Mouse (Mus musculus): Measurements from ENCODE around the gene Scfd2. TPM values are rescaled to one million over a fixed set of nuclear protein-coding genes. Genes with fewer than 3 reads are reported as not detected.
A peak's percentile ranks its signal among the peaks of the same experiment; 100 is the strongest.

Gene Scfd2
- polyA plus RNA-seq, 1 experiment from 2014 or later = 18.1 TPM

DNA sequence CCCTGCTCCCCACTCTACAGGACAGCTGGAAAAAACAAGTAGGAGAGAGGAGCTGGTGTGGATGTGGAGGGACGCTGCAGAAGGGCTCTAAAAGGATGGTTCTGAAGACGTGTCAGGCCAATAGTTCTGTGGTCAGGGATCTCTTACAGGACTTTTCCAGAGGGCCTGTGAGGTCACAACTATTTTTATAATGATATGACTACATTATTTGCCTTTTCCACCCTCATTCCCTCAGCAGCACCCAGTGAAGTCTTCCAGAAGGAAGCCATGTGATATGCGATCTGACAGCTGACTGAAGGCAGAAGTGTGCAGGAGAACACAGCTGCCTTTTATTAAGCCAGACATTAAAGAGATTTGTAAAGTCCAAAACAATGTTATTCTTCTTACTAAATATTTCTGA lies 85.7 kb downstream of the Scfd2 start:
- Histone ChIP-seq H3K27me3 (ENCODE audit: control insufficient read depth, insufficient read depth, low read depth, low read length) (no peaks in the 10 kb centered on the region), H3K4me1 (ENCODE audit: control insufficient read depth, insufficient read depth, low read length) (no peaks in the 10 kb centered on the region), H3K27ac (ENCODE audit: low read length) (no peak overlapping the region), H3K4me2 (ENCODE audit: low read length) (no peak overlapping the region), H3K9ac (ENCODE audit: low read depth, low read length) (no peak overlapping the region), H3K9me3 (replicated peaks; ENCODE audit: control insufficient read depth, low read length, poor library complexity, severe bottlenecking) (no peaks in the 10 kb centered on the region), H3K4me3 (ENCODE audit: low read depth, low read length) (no peak overlapping the region), H3K36me3 (ENCODE audit: control insufficient read depth, insufficient read depth, low read length) (no peaks in the 10 kb centered on the region)
- ATAC-seq = no peak
- WGBS = 88% methylated on average over 3 of the region's 3 CpGs

DNA sequence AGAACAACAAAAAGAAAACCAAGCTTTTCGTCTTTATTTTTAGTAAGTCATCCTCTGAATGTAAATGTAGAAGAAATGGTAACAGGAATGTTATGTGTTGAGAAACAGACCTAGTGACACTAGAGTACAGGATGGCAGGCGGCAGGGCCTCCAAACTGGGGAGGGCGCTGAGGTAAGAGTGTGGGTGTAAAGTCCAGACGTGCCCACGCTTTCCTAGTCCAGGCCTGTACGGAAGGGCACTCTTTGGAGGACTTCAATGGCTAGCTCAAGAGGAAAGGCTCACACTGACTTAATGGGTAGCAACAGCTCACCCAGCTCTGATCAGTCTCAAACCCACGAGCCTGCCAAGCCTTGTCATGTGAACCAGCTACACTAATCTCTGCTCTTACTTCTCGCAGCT lies 93.2 kb downstream of the Scfd2 start:
- WGBS = 86% methylated on average over 8 of the region's 8 CpGs
- no peak for ATAC-seq

DNA sequence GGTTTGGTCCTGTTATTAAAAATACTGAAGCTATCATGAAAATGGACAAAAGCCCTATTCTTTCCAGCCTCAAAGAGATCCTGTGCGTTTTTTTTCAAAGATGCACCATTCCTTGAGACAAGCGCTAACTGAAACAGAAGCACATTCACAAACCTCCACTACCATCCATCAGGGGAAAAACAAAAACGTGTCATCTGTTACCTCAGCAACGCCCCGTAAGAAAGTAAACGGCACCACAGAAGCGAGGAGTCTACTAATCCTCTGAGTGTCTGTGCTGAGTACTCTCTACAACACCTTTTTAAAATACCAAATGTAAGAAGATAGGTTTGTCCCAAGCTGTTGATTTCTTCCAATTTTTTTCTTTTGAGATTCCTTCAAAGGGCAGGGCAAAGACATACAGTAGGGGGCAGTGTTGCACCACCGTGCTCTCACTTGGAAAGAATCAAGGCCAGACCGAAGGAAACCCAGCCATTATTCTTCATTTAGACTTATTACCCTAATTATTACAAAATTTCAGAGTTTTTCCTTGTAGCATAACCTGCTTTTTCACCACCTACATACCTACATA lies 97.9 kb downstream of the Scfd2 start:
- Histone ChIP-seq H3K9me3 (replicated peaks; ENCODE audit: control insufficient read depth, low read length, poor library complexity, severe bottlenecking) (no peaks in the 10 kb centered on the region), H3K27me3 (ENCODE audit: control insufficient read depth, insufficient read depth, low read depth, low read length) (peaks cover 8% of the 10 kb centered on the region), H3K27ac (ENCODE audit: low read length) (no peak overlapping the region), H3K4me2 (ENCODE audit: low read length) (peak overlapping the region; percentile 36), H3K4me1 (ENCODE audit: control insufficient read depth, insufficient read depth, low read length) (peaks cover 3% of the 10 kb centered on the region; the same call in 1 of the 2 replicates), H3K4me3 (ENCODE audit: low read depth, low read length) (no peak overlapping the region), H3K9ac (ENCODE audit: low read depth, low read length) (no peak overlapping the region), H3K36me3 (ENCODE audit: control insufficient read depth, insufficient read depth, low read length) (no peaks in the 10 kb centered on the region)
- 17% methylated on average over 9 of the region's 9 CpGs for WGBS
- no peak for ATAC-seq

More for the DNA sequence above, 93.2 kb downstream of the Scfd2 start:
- H3K9me3 ChIP-seq (replicated peaks; ENCODE audit: control insufficient read depth, low read length, poor library complexity, severe bottlenecking) = no peaks in the 10 kb centered on the region
- H3K4me2 ChIP-seq (ENCODE audit: low read length) = no peak overlapping the region
- no peaks in the 10 kb centered on the region for H3K36me3 ChIP-seq (ENCODE audit: control insufficient read depth, insufficient read depth, low read length)
- H3K27ac ChIP-seq (ENCODE audit: low read length) = no peak overlapping the region
- H3K4me1 ChIP-seq (ENCODE audit: control insufficient read depth, insufficient read depth, low read length) = no peaks in the 10 kb centered on the region
- no peak overlapping the region for H3K9ac ChIP-seq (ENCODE audit: low read depth, low read length)
- H3K27me3 ChIP-seq (ENCODE audit: control insufficient read depth, insufficient read depth, low read depth, low read length) = no peaks in the 10 kb centered on the region
- no peak overlapping the region for H3K4me3 ChIP-seq (ENCODE audit: low read depth, low read length)

DNA sequence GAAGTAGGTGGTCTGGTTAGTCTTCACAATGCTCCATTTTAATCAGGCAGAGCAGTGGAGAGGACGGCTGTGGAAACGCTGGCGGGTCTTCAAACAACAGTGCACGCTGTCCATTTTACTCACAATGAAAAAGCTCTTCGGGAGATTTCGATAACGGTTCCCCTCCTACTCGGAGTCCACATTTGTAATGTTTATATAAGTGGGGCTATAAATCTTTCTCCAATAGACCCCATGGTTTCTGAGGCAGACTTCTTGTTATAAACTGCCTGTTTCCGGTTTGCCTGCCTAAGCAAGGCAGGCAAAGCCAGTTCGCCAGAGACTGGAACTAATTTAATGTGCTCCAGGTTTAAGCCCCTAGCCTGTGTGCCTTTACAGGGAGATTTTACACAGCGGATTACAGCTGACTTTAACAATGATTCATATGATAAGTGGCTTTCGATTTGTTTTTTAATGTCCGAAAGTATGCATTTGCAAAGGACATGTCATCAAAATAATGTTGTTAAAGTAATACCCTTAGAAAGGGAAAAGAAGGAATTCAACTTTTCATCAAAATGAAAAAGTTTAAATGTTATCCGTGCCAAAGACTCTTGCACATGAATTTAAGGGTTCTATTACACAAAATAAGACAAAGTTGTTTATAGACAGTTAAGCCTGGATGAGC lies 98.5 kb downstream of the Scfd2 start:
- Histone ChIP-seq H3K27ac (ENCODE audit: low read length) (peak overlapping the region; percentile 46; the same call in 1 of the 2 replicates), H3K4me1 (ENCODE audit: control insufficient read depth, insufficient read depth, low read length) (peaks cover 3% of the 10 kb centered on the region; the same call in 1 of the 2 replicates), H3K36me3 (ENCODE audit: control insufficient read depth, insufficient read depth, low read length) (no peaks in the 10 kb centered on the region), H3K9ac (ENCODE audit: low read depth, low read length) (no peak overlapping the region), H3K4me3 (ENCODE audit: low read depth, low read length) (peak overlapping the region; percentile 22), H3K9me3 (replicated peaks; ENCODE audit: control insufficient read depth, low read length, poor library complexity, severe bottlenecking) (no peaks in the 10 kb centered on the region), H3K27me3 (ENCODE audit: control insufficient read depth, insufficient read depth, low read depth, low read length) (peaks cover 8% of the 10 kb centered on the region), H3K4me2 (ENCODE audit: low read length) (peak overlapping the region; percentile 48)
- ATAC-seq = no peak
- 17% methylated on average over 14 of the region's 14 CpGs for WGBS

DNA sequence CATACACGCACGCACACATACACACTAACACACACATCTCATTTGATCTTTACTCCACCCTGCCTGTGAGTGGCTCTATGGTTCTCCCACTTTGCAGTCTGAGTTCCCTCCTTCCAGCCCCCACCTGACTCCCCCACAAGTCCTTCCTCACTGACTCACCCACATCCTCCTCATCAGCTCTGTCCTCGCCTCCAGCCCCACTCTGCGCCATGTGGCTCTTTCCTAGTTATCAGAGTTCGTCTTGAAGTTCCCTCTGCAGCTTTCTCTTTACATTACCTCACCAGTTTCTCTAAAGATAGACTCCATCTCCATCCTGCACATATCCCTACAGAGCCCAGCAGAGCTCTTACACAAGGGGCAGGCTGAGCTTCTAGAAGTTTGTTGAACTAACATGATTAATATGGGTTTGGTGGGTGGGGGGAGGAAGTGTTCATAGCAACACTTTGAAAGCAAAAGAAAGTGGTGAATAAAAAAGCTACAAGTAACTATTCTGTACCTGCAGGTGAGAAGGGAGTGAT lies 110.9 kb downstream of the Scfd2 start:
- Histone ChIP-seq H3K9ac (ENCODE audit: low read depth, low read length) (no peak overlapping the region), H3K4me2 (ENCODE audit: low read length) (no peak overlapping the region), H3K36me3 (ENCODE audit: control insufficient read depth, insufficient read depth, low read length) (no peaks in the 10 kb centered on the region), H3K27me3 (ENCODE audit: control insufficient read depth, insufficient read depth, low read depth, low read length) (no peaks in the 10 kb centered on the region), H3K27ac (ENCODE audit: low read length) (no peak overlapping the region), H3K9me3 (replicated peaks; ENCODE audit: control insufficient read depth, low read length, poor library complexity, severe bottlenecking) (no peaks in the 10 kb centered on the region), H3K4me1 (ENCODE audit: control insufficient read depth, insufficient read depth, low read length) (no peaks in the 10 kb centered on the region), H3K4me3 (ENCODE audit: low read depth, low read length) (no peak overlapping the region)
- no peak; the same call in 1 of the 2 replicates for ATAC-seq
- 90% methylated on average over 5 of the region's 5 CpGs for WGBS

DNA sequence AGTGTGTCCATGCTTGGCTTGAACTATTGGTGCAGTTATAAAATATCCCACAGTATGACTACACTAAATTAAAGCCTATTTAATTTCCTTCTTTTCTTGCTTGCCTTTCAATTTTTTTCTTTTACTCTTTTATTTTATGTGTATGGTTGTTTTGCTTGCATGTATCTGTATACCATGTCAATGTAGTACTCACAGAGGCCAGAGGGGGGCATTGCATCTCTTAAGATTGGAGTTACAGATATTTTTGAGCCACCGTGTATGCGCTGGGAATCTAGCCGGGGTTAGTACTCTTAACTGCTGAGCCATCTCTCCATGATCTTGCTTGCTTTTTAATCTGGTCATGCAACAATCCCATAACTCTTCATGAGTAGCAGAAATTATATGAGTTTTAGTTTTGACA lies 119.0 kb downstream of the Scfd2 start:
- H3K9me3 ChIP-seq (replicated peaks; ENCODE audit: control insufficient read depth, low read length, poor library complexity, severe bottlenecking) = no peaks in the 10 kb centered on the region
- no peaks in the 10 kb centered on the region for H3K36me3 ChIP-seq (ENCODE audit: control insufficient read depth, insufficient read depth, low read length)
- H3K27me3 ChIP-seq (ENCODE audit: control insufficient read depth, insufficient read depth, low read depth, low read length) = no peaks in the 10 kb centered on the region
- no peak for ATAC-seq
- H3K4me3 ChIP-seq (ENCODE audit: low read depth, low read length) = no peak overlapping the region
- WGBS = 97% methylated on average over 3 of the region's 3 CpGs
- no peak overlapping the region for H3K9ac ChIP-seq (ENCODE audit: low read depth, low read length)
- H3K27ac ChIP-seq (ENCODE audit: low read length) = no peak overlapping the region
- H3K4me1 ChIP-seq (ENCODE audit: control insufficient read depth, insufficient read depth, low read length) = no peaks in the 10 kb centered on the region
- no peak overlapping the region for H3K4me2 ChIP-seq (ENCODE audit: low read length)

DNA sequence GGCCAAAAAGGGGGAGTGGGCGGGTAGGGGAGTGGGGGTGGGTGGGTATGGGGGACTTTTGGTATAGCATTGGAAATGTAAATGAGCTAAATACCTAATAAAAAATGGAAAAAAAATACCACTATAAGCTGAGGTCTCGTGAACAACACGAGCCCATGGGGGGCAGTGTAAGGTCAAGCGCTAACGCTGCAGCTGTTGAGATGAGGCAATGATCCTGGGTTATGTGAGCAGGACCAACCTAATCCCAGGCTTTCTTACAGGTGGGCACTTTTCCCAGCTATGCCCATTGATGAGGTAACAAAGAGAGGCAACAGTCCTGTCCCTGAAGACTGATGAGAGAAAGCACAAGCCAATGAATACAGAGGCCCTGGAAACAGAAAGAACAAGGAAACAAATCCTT lies 126.7 kb downstream of the Scfd2 start:
- H3K27ac ChIP-seq (ENCODE audit: low read length) = no peak overlapping the region
- H3K9me3 ChIP-seq (replicated peaks; ENCODE audit: control insufficient read depth, low read length, poor library complexity, severe bottlenecking) = no peaks in the 10 kb centered on the region
- no peak overlapping the region for H3K4me2 ChIP-seq (ENCODE audit: low read length)
- no peak for ATAC-seq
- no peak overlapping the region for H3K4me3 ChIP-seq (ENCODE audit: low read depth, low read length)
- WGBS = 87% methylated on average over 4 of the region's 5 CpGs
- H3K36me3 ChIP-seq (ENCODE audit: control insufficient read depth, insufficient read depth, low read length) = no peaks in the 10 kb centered on the region
- no peak overlapping the region for H3K9ac ChIP-seq (ENCODE audit: low read depth, low read length)
- no peaks in the 10 kb centered on the region for H3K27me3 ChIP-seq (ENCODE audit: control insufficient read depth, insufficient read depth, low read depth, low read length)
- no peaks in the 10 kb centered on the region for H3K4me1 ChIP-seq (ENCODE audit: control insufficient read depth, insufficient read depth, low read length)

DNA sequence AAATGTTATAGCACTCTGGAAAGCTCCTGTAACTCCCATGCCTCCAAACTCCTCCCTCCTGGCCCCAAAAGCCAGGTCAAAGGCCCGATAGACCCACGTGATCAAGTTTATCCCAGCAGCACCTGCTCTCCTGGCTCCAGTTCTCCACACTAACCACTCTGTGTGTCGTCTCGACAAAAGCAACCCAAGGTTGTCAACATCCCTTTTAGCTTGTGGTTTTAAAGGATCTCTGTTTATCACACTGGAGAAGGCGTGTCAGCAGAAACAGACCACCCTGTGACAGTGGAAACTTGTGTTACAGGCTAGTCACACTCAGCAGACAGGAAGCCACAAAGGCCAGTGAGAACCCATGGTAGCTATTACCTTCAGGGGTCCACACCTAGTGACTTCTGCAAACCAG lies 127.5 kb downstream of the Scfd2 start:
- WGBS = 85% methylated on average over 5 of the region's 5 CpGs

DNA sequence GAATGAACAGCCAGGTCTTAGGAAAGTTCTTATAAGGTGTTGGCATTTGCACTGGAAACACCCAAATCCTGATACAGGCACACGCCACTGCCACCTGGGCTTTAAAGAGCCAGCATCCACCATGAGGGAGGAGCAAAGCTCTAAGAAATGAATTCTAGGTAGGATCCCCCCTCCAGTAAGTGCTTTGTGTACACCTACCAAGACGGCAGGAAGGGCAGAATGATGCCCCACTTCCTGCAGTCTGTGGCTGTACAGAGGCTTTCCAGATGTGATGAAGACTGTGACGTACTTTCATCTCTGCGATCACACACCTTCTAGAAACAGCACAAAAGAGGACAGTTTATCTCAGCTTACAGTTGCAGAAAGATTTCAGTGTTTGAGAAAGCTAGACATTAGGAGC lies 128.9 kb downstream of the Scfd2 start:
- ATAC-seq = no peak
- H3K9ac ChIP-seq (ENCODE audit: low read depth, low read length) = no peak overlapping the region
- WGBS = 84% methylated on average over 4 of the region's 4 CpGs
- H3K9me3 ChIP-seq (replicated peaks; ENCODE audit: control insufficient read depth, low read length, poor library complexity, severe bottlenecking) = no peaks in the 10 kb centered on the region
- no peak overlapping the region for H3K27ac ChIP-seq (ENCODE audit: low read length)
- H3K27me3 ChIP-seq (ENCODE audit: control insufficient read depth, insufficient read depth, low read depth, low read length) = no peaks in the 10 kb centered on the region
- H3K4me2 ChIP-seq (ENCODE audit: low read length) = no peak overlapping the region
- no peaks in the 10 kb centered on the region for H3K4me1 ChIP-seq (ENCODE audit: control insufficient read depth, insufficient read depth, low read length)
- no peaks in the 10 kb centered on the region for H3K36me3 ChIP-seq (ENCODE audit: control insufficient read depth, insufficient read depth, low read length)
- no peak overlapping the region for H3K4me3 ChIP-seq (ENCODE audit: low read depth, low read length)

More for the DNA sequence above, 127.5 kb downstream of the Scfd2 start:
- Histone ChIP-seq H3K36me3 (ENCODE audit: control insufficient read depth, insufficient read depth, low read length) (no peaks in the 10 kb centered on the region), H3K27me3 (ENCODE audit: control insufficient read depth, insufficient read depth, low read depth, low read length) (no peaks in the 10 kb centered on the region), H3K4me1 (ENCODE audit: control insufficient read depth, insufficient read depth, low read length) (no peaks in the 10 kb centered on the region), H3K27ac (ENCODE audit: low read length) (no peak overlapping the region), H3K9me3 (replicated peaks; ENCODE audit: control insufficient read depth, low read length, poor library complexity, severe bottlenecking) (no peaks in the 10 kb centered on the region), H3K4me3 (ENCODE audit: low read depth, low read length) (no peak overlapping the region), H3K4me2 (ENCODE audit: low read length) (no peak overlapping the region), H3K9ac (ENCODE audit: low read depth, low read length) (no peak overlapping the region)
- no peak for ATAC-seq
